Mouse (Mus musculus) ES-Bruce4 (cell line): Measurements from ENCODE around the gene Crym.

Experiments used
- CTCF ChIP-seq: IDR thresholded peaks from one replicate; pipeline ENCODE4 v1.8.1; 2011; ENCODE audit warnings: low read depth, low read length
- POLR2A ChIP-seq: IDR thresholded peaks from one replicate; pipeline ENCODE4 v1.8.1; 2011; ENCODE audit warnings: low read length; ENCODE audit not compliant: insufficient read depth

GRCm38 (mm10) chr7:120201231-120201744 is 623 bp downstream of the Crym start:
- TF ChIP-seq CTCF = no peak
- no peak for TF ChIP-seq POLR2A
